Mouse (Mus musculus) bone marrow, adult 2 months (tissue): ENCODE results near the gene Ralgapb.
A peak's percentile ranks its signal among the peaks of the same experiment; 100 is the strongest.

Experiments
- CTCF ChIP-seq: fragments of 200-500 bp; IDR thresholded peaks from 2 replicates; pipeline ENCODE4 v1.5.1; 2011; ENCODE audit warnings: low read length, control low read depth; ENCODE audit not compliant: control insufficient read depth, insufficient read depth
- POLR2A ChIP-seq: fragments of 200-500 bp; IDR thresholded peaks from 2 replicates; pipeline ENCODE4 v1.6.1; 2011; ENCODE audit warnings: low read depth, mild to moderate bottlenecking, control low read depth, low read length, borderline replicate concordance; ENCODE audit not compliant: control insufficient read depth

- TF ChIP-seq POLR2A (no peak), CTCF (0 out of 2 replicates have a peak, but pooled peaks have one; percentile 5)
Measured at GRCm38 (mm10) chr2:158361678-158362320, 47.8 kb upstream of the Ralgapb start.
